Mouse (Mus musculus): ENCODE data around the gene Reck. TPM values are rescaled to one million over a fixed set of nuclear protein-coding genes. Genes with fewer than 3 reads are reported as not detected.

The Reck gene
- total and polyA plus RNA-seq, 3 experiments, result 0.12 to 0.60 TPM; not detected in 1

GRCm38 (mm10) chr4:43859886-43860285, 15.4 kb upstream of the Reck start:
- no peaks in the 10 kb centered on the region for H3K9me3 ChIP-seq (replicated peaks; ENCODE audit: insufficient read depth, low read length)
- no peaks in the 10 kb centered on the region for H3K36me3 ChIP-seq (ENCODE audit: control insufficient read depth in 1 of 2, insufficient read depth in 2 of 2, low read length in 2 of 2)
- H3K4me3 ChIP-seq (ENCODE audit: control insufficient read depth in 1 of 2, insufficient read depth in 1 of 2, low read depth in 2 of 2, low read length in 2 of 2), result no peak overlapping the region
- H3K9ac ChIP-seq (ENCODE audit: control insufficient read depth, low read depth, low read length, poor library complexity, severe bottlenecking), result no peak overlapping the region
- TF ChIP-seq MYC (IDR thresholded peaks at IDR 0.05; ENCODE audit: low read depth, low read length), result no peak
- TF ChIP-seq ZC3H11A (IDR thresholded peaks at IDR 0.05; ENCODE audit: low read depth, low read length), result no peak
- TF ChIP-seq MAZ (IDR thresholded peaks at IDR 0.05; ENCODE audit: low read depth, low read length), result no peak
- no peak for TF ChIP-seq USF1 (IDR thresholded peaks at IDR 0.05; ENCODE audit: low read depth, low read length)
- TF ChIP-seq UBTF (IDR thresholded peaks at IDR 0.05; ENCODE audit: borderline replicate concordance, insufficient read depth, low read depth, low read length), result no peak
- TF ChIP-seq GATA1 (IDR thresholded peaks at IDR 0.05; ENCODE audit: low read depth, low read length), result no peak
- DNase-seq (ENCODE audit: low read depth, low spot score), result no peak
- H3K27ac ChIP-seq (ENCODE audit: control insufficient read depth, low read depth, low read length), result no peak overlapping the region
- H3K79me2 ChIP-seq (ENCODE audit: control insufficient read depth, insufficient read depth, low read length, poor library complexity), result no peaks in the 10 kb centered on the region
- H3K27me3 ChIP-seq (ENCODE audit: control insufficient read depth in 1 of 2, insufficient read depth in 2 of 2, low read length in 2 of 2), result peaks cover 0 to 8% of the 10 kb centered on the region in 2 experiments
- no peaks in the 10 kb centered on the region for H3K4me1 ChIP-seq (ENCODE audit: control insufficient read depth in 1 of 2, insufficient read depth in 2 of 2, low read length in 2 of 2)

- no peaks in the 10 kb centered on the region for H3K4me1 ChIP-seq (ENCODE audit: control insufficient read depth in 1 of 2, insufficient read depth in 2 of 2, low read length in 2 of 2)
- no peaks in the 10 kb centered on the region for H3K79me2 ChIP-seq (ENCODE audit: control insufficient read depth, insufficient read depth, low read length, poor library complexity)
- no peak overlapping the region for H3K9ac ChIP-seq (ENCODE audit: control insufficient read depth, low read depth, low read length, poor library complexity, severe bottlenecking)
- DNase-seq (ENCODE audit: low read depth, low spot score), result peak; percentile 74
- no peaks in the 10 kb centered on the region for H3K9me3 ChIP-seq (replicated peaks; ENCODE audit: insufficient read depth, low read length)
- H3K4me3 ChIP-seq (ENCODE audit: control insufficient read depth in 1 of 2, insufficient read depth in 1 of 2, low read depth in 2 of 2, low read length in 2 of 2), result no peak overlapping the region
- no peak overlapping the region for H3K27ac ChIP-seq (ENCODE audit: control insufficient read depth, low read depth, low read length)
- no peaks in the 10 kb centered on the region for H3K36me3 ChIP-seq (ENCODE audit: control insufficient read depth in 1 of 2, insufficient read depth in 2 of 2, low read length in 2 of 2)
- peaks cover 0 to 8% of the 10 kb centered on the region in 2 experiments for H3K27me3 ChIP-seq (ENCODE audit: control insufficient read depth in 1 of 2, insufficient read depth in 2 of 2, low read length in 2 of 2)
- TF ChIP-seq ELF1 (IDR thresholded peaks at IDR 0.05; ENCODE audit: low read depth, low read length), result no peak
- TF ChIP-seq NRF1 (IDR thresholded peaks at IDR 0.05; ENCODE audit: insufficient read depth, low read depth, low read length, poor library complexity, severe bottlenecking), result no peak
- TF ChIP-seq USF2 (IDR thresholded peaks at IDR 0.05; ENCODE audit: borderline replicate concordance in 1 of 2, insufficient read depth in 1 of 2, low read depth in 1 of 2, low read length in 2 of 2), result no peak
- TF ChIP-seq HCFC1 (IDR thresholded peaks at IDR 0.05; ENCODE audit: low read depth, low read length), result no peak
- TF ChIP-seq ZNF384 (IDR thresholded peaks at IDR 0.05; ENCODE audit: low read depth, low read length), result no peak
- TF ChIP-seq NELFE (IDR thresholded peaks at IDR 0.05; ENCODE audit: low read depth, low read length), result no peak
- no peak for TF ChIP-seq SIN3A (IDR thresholded peaks at IDR 0.05; ENCODE audit: low read length)
- TF ChIP-seq POLR2A (IDR thresholded peaks at IDR 0.05; ENCODE audit: control insufficient read depth in 1 of 2, insufficient read depth in 1 of 2, low read depth in 1 of 2, low read length in 2 of 2, poor library complexity in 1 of 2), result no peak
- TF ChIP-seq CHD2 (IDR thresholded peaks at IDR 0.05; ENCODE audit: low read length), result no peak
- no peak for TF ChIP-seq MYB (IDR thresholded peaks at IDR 0.05; ENCODE audit: low read depth, low read length)
- TF ChIP-seq MAZ (IDR thresholded peaks at IDR 0.05; ENCODE audit: low read depth, low read length), result no peak
- no peak for TF ChIP-seq ZMIZ1 (IDR thresholded peaks at IDR 0.05; ENCODE audit: low read depth, low read length)
- TF ChIP-seq ETS1 (IDR thresholded peaks at IDR 0.05; ENCODE audit: low read depth, low read length), result no peak
- no peak for TF ChIP-seq MEF2A (IDR thresholded peaks at IDR 0.05; ENCODE audit: extremely low read depth, insufficient replicate concordance, low read depth, low read length, poor library complexity, severe bottlenecking)
- peak; percentile 92 for TF ChIP-seq SMC3 (IDR thresholded peaks at IDR 0.05; ENCODE audit: low read depth, low read length)
- TF ChIP-seq POLR2AphosphoS5 (IDR thresholded peaks at IDR 0.05; ENCODE audit: borderline replicate concordance, low read depth, low read length), result no peak
- TF ChIP-seq TBP (IDR thresholded peaks at IDR 0.05; ENCODE audit: low read depth, low read length), result no peak
- peak; percentile 72 for TF ChIP-seq ZC3H11A (IDR thresholded peaks at IDR 0.05; ENCODE audit: low read depth, low read length)
- TF ChIP-seq RAD21 (IDR thresholded peaks at IDR 0.05; ENCODE audit: low read depth, low read length), result peak; percentile 83
- TF ChIP-seq RCOR1 (IDR thresholded peaks at IDR 0.05; ENCODE audit: low read depth, low read length), result no peak
- TF ChIP-seq MXI1 (IDR thresholded peaks at IDR 0.05; ENCODE audit: low read depth, low read length), result no peak
- TF ChIP-seq UBTF (IDR thresholded peaks at IDR 0.05; ENCODE audit: borderline replicate concordance, insufficient read depth, low read depth, low read length), result no peak
- no peak for TF ChIP-seq GATA1 (IDR thresholded peaks at IDR 0.05; ENCODE audit: low read depth, low read length)
- no peak for TF ChIP-seq E2F4 (IDR thresholded peaks at IDR 0.05; ENCODE audit: borderline replicate concordance, low read depth, low read length)
- no peak for TF ChIP-seq BHLHE40 (IDR thresholded peaks at IDR 0.05; ENCODE audit: borderline replicate concordance, low read depth, low read length)
- no peak for TF ChIP-seq GABPA (IDR thresholded peaks at IDR 0.05; ENCODE audit: low read depth, low read length)
- TF ChIP-seq CTCF (IDR thresholded peaks at IDR 0.05 in 2 of 3, conservative IDR thresholded peaks at IDR 0.05 in 1 of 3; ENCODE audit: control insufficient read depth in 1 of 3, insufficient read depth in 1 of 3, low read depth in 2 of 3, low read length in 3 of 3, poor library complexity in 1 of 3, severe bottlenecking in 1 of 3), result peak; percentile 74 to 95 (median 88)
These were observed 14.4 kb upstream of the Reck start for GRCm38 (mm10) chr4:43860744-43861519.

Measured in MEL (cell line).